Mouse (Mus musculus): ENCODE measurements around the gene B230307C23Rik. TPM values are rescaled to one million over a fixed set of nuclear protein-coding genes. Genes with fewer than 3 reads are reported as not detected.

B230307C23Rik gene
- polyA plus RNA-seq, 1 experiment, result 2.3 TPM

GRCm38 (mm10) chr16:97957626-97958025 lies 39.5 kb upstream of the B230307C23Rik start:
- Histone ChIP-seq H3K4me1 (ENCODE audit: control insufficient read depth, insufficient read depth, insufficient read length, low read length) (peaks cover 5% of the 10 kb centered on the region; the same call in 1 of the 2 replicates), H3K27me3 (ENCODE audit: control insufficient read depth, insufficient read depth, low read length) (no peaks in the 10 kb centered on the region), H3K27ac (ENCODE audit: insufficient read depth, low read depth, low read length) (no peak overlapping the region), H3K4me3 (ENCODE audit: low read depth, low read length) (no peak overlapping the region), H3K36me3 (ENCODE audit: control insufficient read depth, insufficient read depth, low read length) (peaks cover 18% of the 10 kb centered on the region)
- TF ChIP-seq CTCF (IDR thresholded peaks at IDR 0.05; ENCODE audit: extremely low read depth, insufficient read length, insufficient replicate concordance, low read depth, low read length) (no peak), POLR2A (IDR thresholded peaks at IDR 0.05; ENCODE audit: low read depth, low read length) (no peak)

GRCm38 (mm10) chr16:97958401-97958973 lies 38.6 kb upstream of the B230307C23Rik start:
- Histone ChIP-seq H3K27me3 (ENCODE audit: control insufficient read depth, insufficient read depth, low read length) (no peaks in the 10 kb centered on the region), H3K4me1 (ENCODE audit: control insufficient read depth, insufficient read depth, insufficient read length, low read length) (peaks cover 2% of the 10 kb centered on the region; the same call in 1 of the 2 replicates), H3K27ac (ENCODE audit: insufficient read depth, low read depth, low read length) (no peak overlapping the region), H3K36me3 (ENCODE audit: control insufficient read depth, insufficient read depth, low read length) (peaks cover 11% of the 10 kb centered on the region), H3K4me3 (ENCODE audit: low read depth, low read length) (no peak overlapping the region)
- TF ChIP-seq POLR2A (IDR thresholded peaks at IDR 0.05; ENCODE audit: low read depth, low read length) (no peak), CTCF (IDR thresholded peaks at IDR 0.05; ENCODE audit: extremely low read depth, insufficient read length, insufficient replicate concordance, low read depth, low read length) (no peak)

- WGBS, result 82% methylated on average over 3 of the region's 3 CpGs
Observed at GRCm38 (mm10) chr16:97960348-97960747, 36.8 kb upstream of the B230307C23Rik start.

GRCm38 (mm10) chr16:97961381-97962150 lies 35.5 kb upstream of the B230307C23Rik start:
- TF ChIP-seq POLR2A (IDR thresholded peaks at IDR 0.05; ENCODE audit: low read depth, low read length), result no peak
- TF ChIP-seq CTCF (IDR thresholded peaks at IDR 0.05; ENCODE audit: extremely low read depth, insufficient read length, insufficient replicate concordance, low read depth, low read length), result no peak
- peak overlapping the region; percentile 94 for H3K4me3 ChIP-seq (ENCODE audit: low read depth, low read length)
- H3K4me1 ChIP-seq (ENCODE audit: control insufficient read depth, insufficient read depth, insufficient read length, low read length), result peaks cover 2% of the 10 kb centered on the region
- no peak overlapping the region for H3K27ac ChIP-seq (ENCODE audit: insufficient read depth, low read depth, low read length)
- WGBS, result 2% methylated on average over 36 of the region's 36 CpGs
- peaks cover 2% of the 10 kb centered on the region; the same call in 1 of the 2 replicates for H3K36me3 ChIP-seq (ENCODE audit: control insufficient read depth, insufficient read depth, low read length)
- H3K27me3 ChIP-seq (ENCODE audit: control insufficient read depth, insufficient read depth, low read length), result no peaks in the 10 kb centered on the region

More at GRCm38 (mm10) chr16:97960348-97960747, 36.8 kb upstream of the B230307C23Rik start:
- Histone ChIP-seq H3K27ac (ENCODE audit: insufficient read depth, low read depth, low read length) (no peak overlapping the region), H3K4me3 (ENCODE audit: low read depth, low read length) (no peak overlapping the region), H3K36me3 (ENCODE audit: control insufficient read depth, insufficient read depth, low read length) (peaks cover 9% of the 10 kb centered on the region; the same call in 1 of the 2 replicates), H3K4me1 (ENCODE audit: control insufficient read depth, insufficient read depth, insufficient read length, low read length) (peaks cover 2% of the 10 kb centered on the region), H3K27me3 (ENCODE audit: control insufficient read depth, insufficient read depth, low read length) (no peaks in the 10 kb centered on the region)
- no peak for TF ChIP-seq CTCF (IDR thresholded peaks at IDR 0.05; ENCODE audit: extremely low read depth, insufficient read length, insufficient replicate concordance, low read depth, low read length)
- no peak for TF ChIP-seq POLR2A (IDR thresholded peaks at IDR 0.05; ENCODE audit: low read depth, low read length)

GRCm38 (mm10) chr16:97962151-97962948 lies 34.8 kb upstream of the B230307C23Rik start, which contains the start of the genes C2cd2 and Zbtb21:
TSS of gene C2cd2 (minus strand) at chr16:97962598.
TSS of gene Zbtb21 (minus strand) at chr16:97962622.
- Histone ChIP-seq H3K27me3 (ENCODE audit: control insufficient read depth, insufficient read depth, low read length) (no peaks in the 10 kb centered on the region), H3K36me3 (ENCODE audit: control insufficient read depth, insufficient read depth, low read length) (0 out of 2 replicates have a peak, but pooled peaks cover 1% of the 10 kb centered on the region), H3K4me3 (ENCODE audit: low read depth, low read length) (peak within 1 kb of the TSS; percentile 94), H3K4me1 (ENCODE audit: control insufficient read depth, insufficient read depth, insufficient read length, low read length) (peaks cover 2% of the 10 kb centered on the region), H3K27ac (ENCODE audit: insufficient read depth, low read depth, low read length) (peak within 1 kb of the TSS; percentile 96)
- under 1% methylated on average over 78 of the region's 78 CpGs for WGBS
- TF ChIP-seq CTCF (IDR thresholded peaks at IDR 0.05; ENCODE audit: extremely low read depth, insufficient read length, insufficient replicate concordance, low read depth, low read length), result peak; percentile 5; the same call in 1 of the 2 replicates
- TF ChIP-seq POLR2A (IDR thresholded peaks at IDR 0.05; ENCODE audit: low read depth, low read length), result peak; percentile 87

GRCm38 (mm10) chr16:97963956-97964540 lies 33.1 kb upstream of the B230307C23Rik start:
- WGBS, result 77% methylated on average over 3 of the region's 3 CpGs

More at GRCm38 (mm10) chr16:97963956-97964540, 33.1 kb upstream of the B230307C23Rik start:
- TF ChIP-seq POLR2A (IDR thresholded peaks at IDR 0.05; ENCODE audit: low read depth, low read length) (no peak), CTCF (IDR thresholded peaks at IDR 0.05; ENCODE audit: extremely low read depth, insufficient read length, insufficient replicate concordance, low read depth, low read length) (no peak)
- Histone ChIP-seq H3K27ac (ENCODE audit: insufficient read depth, low read depth, low read length) (no peak overlapping the region), H3K27me3 (ENCODE audit: control insufficient read depth, insufficient read depth, low read length) (no peaks in the 10 kb centered on the region), H3K4me3 (ENCODE audit: low read depth, low read length) (no peak overlapping the region), H3K36me3 (ENCODE audit: control insufficient read depth, insufficient read depth, low read length) (no peaks in the 10 kb centered on the region), H3K4me1 (ENCODE audit: control insufficient read depth, insufficient read depth, insufficient read length, low read length) (peaks cover 2% of the 10 kb centered on the region)

All from small intestine, adult 2 months (tissue).